Mouse (Mus musculus) naive thymus-derived CD4-positive, alpha-beta T cell, adult 2 months (primary cell): Measurements from ENCODE around the gene Mon1a.

Source experiments
- DNase-seq: peaks from one replicate; pipeline ENCODE4 v3.0.0-alpha.2; 2011; ENCODE audit warnings: low read depth

Mon1a gene

GRCm38 (mm10) chr9:107908410-107909158 is 20.6 kb downstream of the Mon1a start:
- no peak for DNase-seq

GRCm38 (mm10) chr9:107910025-107910769 is 22.2 kb downstream of the Mon1a start:
- no peak for DNase-seq

GRCm38 (mm10) chr9:107914764-107915420 is 26.9 kb downstream of the Mon1a start:
- no peak for DNase-seq

- no peak for DNase-seq
Measured at GRCm38 (mm10) chr9:107917895-107918608, 30.1 kb downstream of the Mon1a start.

- no peak for DNase-seq
Measured at GRCm38 (mm10) chr9:107918884-107919283, 30.9 kb downstream of the Mon1a start.

- no peak for DNase-seq
Measured at GRCm38 (mm10) chr9:107919441-107919840, 31.5 kb downstream of the Mon1a start.

GRCm38 (mm10) chr9:107923021-107923420 is 35.1 kb downstream of the Mon1a start:
- DNase-seq: peak; percentile 40

GRCm38 (mm10) chr9:107923956-107924355 is 36.0 kb downstream of the Mon1a start:
- DNase-seq: no peak

- DNase-seq: no peak
Measured at GRCm38 (mm10) chr9:107925251-107925650, 37.3 kb downstream of the Mon1a start.

- no peak for DNase-seq
Measured at GRCm38 (mm10) chr9:107926920-107927420, 39.0 kb downstream of the Mon1a start.

GRCm38 (mm10) chr9:107927749-107928148 is 39.8 kb downstream of the Mon1a start:
- DNase-seq: no peak

- no peak for DNase-seq
Measured at GRCm38 (mm10) chr9:107928169-107928568, 40.2 kb downstream of the Mon1a start, which contains the start of gene Actl11. Actl11 (plus strand) TSS chr9:107928469.

GRCm38 (mm10) chr9:107932221-107932620 is 44.3 kb downstream of the Mon1a start:
- DNase-seq: no peak

- no peak for DNase-seq
Measured at GRCm38 (mm10) chr9:107934146-107934545, 46.2 kb downstream of the Mon1a start.

- DNase-seq: peak; percentile 24
Measured at GRCm38 (mm10) chr9:107935374-107935773, 47.4 kb downstream of the Mon1a start, which contains the start of gene Camkv. Camkv (plus strand) TSS chr9:107935674.

GRCm38 (mm10) chr9:107935790-107936214 is 47.9 kb downstream of the Mon1a start:
- peak; percentile 47 for DNase-seq

- peak; percentile 12 for DNase-seq
Measured at GRCm38 (mm10) chr9:107936215-107936822, 48.4 kb downstream of the Mon1a start.

GRCm38 (mm10) chr9:107936831-107937230 is 48.9 kb downstream of the Mon1a start:
- no peak for DNase-seq

GRCm38 (mm10) chr9:107947241-107948194 is 59.6 kb downstream of the Mon1a start:
- no peak for DNase-seq
